Mouse (Mus musculus): Measurements from ENCODE around the gene Ankrd27. TPM values are rescaled to one million over a fixed set of nuclear protein-coding genes. Genes with fewer than 3 reads are reported as not detected.

The Ankrd27 gene
- polyA plus RNA-seq, 1 experiment, result 30.6 TPM

- no peak for DNase-seq (ENCODE audit: extremely low spot score in 1 of 2, low spot score in 1 of 2)
These were observed 2.5 kb upstream of the Ankrd27 start for GRCm38 (mm10) chr7:35583476-35584025.

GRCm38 (mm10) chr7:35584068-35584785 lies 1.8 kb upstream of the Ankrd27 start:
- DNase-seq (ENCODE audit: extremely low spot score in 1 of 2, low spot score in 1 of 2), result no peak

GRCm38 (mm10) chr7:35584786-35585190 lies 1.3 kb upstream of the Ankrd27 start:
- DNase-seq (ENCODE audit: extremely low spot score in 1 of 2, low spot score in 1 of 2), result no peak

- DNase-seq (ENCODE audit: extremely low spot score in 1 of 2, low spot score in 1 of 2), result no peak
These were observed 621 bp upstream of the Ankrd27 start, which contains the start of gene Rgs9bp for GRCm38 (mm10) chr7:35585191-35586054. TSS of gene Rgs9bp (minus strand) at chr7:35585582.

- no peak for DNase-seq (ENCODE audit: extremely low spot score in 1 of 2, low spot score in 1 of 2)
These were observed 932 bp downstream of the Ankrd27 start for GRCm38 (mm10) chr7:35586906-35587445.

- DNase-seq (ENCODE audit: extremely low spot score in 1 of 2, low spot score in 1 of 2), result no peak
These were observed 1.7 kb downstream of the Ankrd27 start for GRCm38 (mm10) chr7:35587728-35588127.

GRCm38 (mm10) chr7:35588680-35589428 lies 2.8 kb downstream of the Ankrd27 start:
- DNase-seq (ENCODE audit: extremely low spot score in 1 of 2, low spot score in 1 of 2), result no peak

- no peak for DNase-seq (ENCODE audit: extremely low spot score in 1 of 2, low spot score in 1 of 2)
These were observed 3.4 kb downstream of the Ankrd27 start for GRCm38 (mm10) chr7:35589485-35589884.

GRCm38 (mm10) chr7:35590731-35591191 lies 4.7 kb downstream of the Ankrd27 start:
- peak in 1 of 2 experiments; percentile 58 for DNase-seq (ENCODE audit: extremely low spot score in 1 of 2, low spot score in 1 of 2)

GRCm38 (mm10) chr7:35594311-35594710 lies 8.3 kb downstream of the Ankrd27 start:
- DNase-seq (ENCODE audit: extremely low spot score in 1 of 2, low spot score in 1 of 2), result no peak

GRCm38 (mm10) chr7:35599492-35599891 lies 13.4 kb downstream of the Ankrd27 start:
- peak in 1 of 2 experiments; percentile 68 for DNase-seq (ENCODE audit: extremely low spot score in 1 of 2, low spot score in 1 of 2)

- DNase-seq (ENCODE audit: extremely low spot score in 1 of 2, low spot score in 1 of 2), result no peak
These were observed 14.0 kb downstream of the Ankrd27 start for GRCm38 (mm10) chr7:35600031-35600430.

GRCm38 (mm10) chr7:35601106-35601505 lies 15.1 kb downstream of the Ankrd27 start:
- no peak for DNase-seq (ENCODE audit: extremely low spot score in 1 of 2, low spot score in 1 of 2)

GRCm38 (mm10) chr7:35602766-35603165 lies 16.7 kb downstream of the Ankrd27 start:
- no peak for DNase-seq (ENCODE audit: extremely low spot score in 1 of 2, low spot score in 1 of 2)

GRCm38 (mm10) chr7:35606816-35607215 lies 20.8 kb downstream of the Ankrd27 start:
- DNase-seq (ENCODE audit: extremely low spot score in 1 of 2, low spot score in 1 of 2), result no peak

- DNase-seq (ENCODE audit: extremely low spot score in 1 of 2, low spot score in 1 of 2), result no peak
These were observed 23.2 kb downstream of the Ankrd27 start for GRCm38 (mm10) chr7:35609245-35609644.

GRCm38 (mm10) chr7:35617513-35617912 lies 31.5 kb downstream of the Ankrd27 start:
- no peak for DNase-seq (ENCODE audit: extremely low spot score in 1 of 2, low spot score in 1 of 2)

GRCm38 (mm10) chr7:35622626-35623025 lies 36.6 kb downstream of the Ankrd27 start:
- no peak for DNase-seq (ENCODE audit: extremely low spot score in 1 of 2, low spot score in 1 of 2)

GRCm38 (mm10) chr7:35626038-35626437 lies 40.0 kb downstream of the Ankrd27 start:
- no peak for DNase-seq (ENCODE audit: extremely low spot score in 1 of 2, low spot score in 1 of 2)

- DNase-seq (ENCODE audit: extremely low spot score in 1 of 2, low spot score in 1 of 2), result no peak
These were observed 41.3 kb downstream of the Ankrd27 start for GRCm38 (mm10) chr7:35627371-35627770.
